Mouse (Mus musculus): ENCODE results near the gene Tiam1.

Tiam1 gene

GRCm38 (mm10) chr16:90143760-90144516 is at the start of gene Tiam1:
Gene Tiam1 (minus strand): TSS chr16:90143769.
- ATAC-seq (ENCODE audit: insufficient number of reproducible peaks, low FRiP score, low TSS enrichment), result peak; percentile 95

GRCm38 (mm10) chr16:90191289-90191688 is 47.7 kb upstream of the Tiam1 start:
- no peak for ATAC-seq (ENCODE audit: insufficient number of reproducible peaks, low FRiP score, low TSS enrichment)

- ATAC-seq (ENCODE audit: insufficient number of reproducible peaks, low FRiP score, low TSS enrichment), result no peak
Observed at GRCm38 (mm10) chr16:90187453-90187852, 43.9 kb upstream of the Tiam1 start.

- peak; percentile 82 for ATAC-seq (ENCODE audit: insufficient number of reproducible peaks, low FRiP score, low TSS enrichment)
Observed at GRCm38 (mm10) chr16:90185928-90186588, 42.5 kb upstream of the Tiam1 start.

GRCm38 (mm10) chr16:90184135-90184534 is 40.6 kb upstream of the Tiam1 start:
- ATAC-seq (ENCODE audit: insufficient number of reproducible peaks, low FRiP score, low TSS enrichment), result no peak

GRCm38 (mm10) chr16:90181673-90182072 is 38.1 kb upstream of the Tiam1 start:
- no peak for ATAC-seq (ENCODE audit: insufficient number of reproducible peaks, low FRiP score, low TSS enrichment)

GRCm38 (mm10) chr16:90180975-90181374 is 37.4 kb upstream of the Tiam1 start:
- no peak for ATAC-seq (ENCODE audit: insufficient number of reproducible peaks, low FRiP score, low TSS enrichment)

GRCm38 (mm10) chr16:90179892-90180291 is 36.3 kb upstream of the Tiam1 start:
- ATAC-seq (ENCODE audit: insufficient number of reproducible peaks, low FRiP score, low TSS enrichment), result no peak

- no peak for ATAC-seq (ENCODE audit: insufficient number of reproducible peaks, low FRiP score, low TSS enrichment)
Observed at GRCm38 (mm10) chr16:90178404-90178803, 34.8 kb upstream of the Tiam1 start.

- ATAC-seq (ENCODE audit: insufficient number of reproducible peaks, low FRiP score, low TSS enrichment), result no peak
Observed at GRCm38 (mm10) chr16:90177425-90177824, 33.9 kb upstream of the Tiam1 start.

GRCm38 (mm10) chr16:90176472-90176871 is 32.9 kb upstream of the Tiam1 start:
- no peak for ATAC-seq (ENCODE audit: insufficient number of reproducible peaks, low FRiP score, low TSS enrichment)

GRCm38 (mm10) chr16:90171416-90171815 is 27.8 kb upstream of the Tiam1 start:
- no peak for ATAC-seq (ENCODE audit: insufficient number of reproducible peaks, low FRiP score, low TSS enrichment)

GRCm38 (mm10) chr16:90170676-90171075 is 27.1 kb upstream of the Tiam1 start:
- no peak for ATAC-seq (ENCODE audit: insufficient number of reproducible peaks, low FRiP score, low TSS enrichment)

GRCm38 (mm10) chr16:90169863-90170630 is 26.5 kb upstream of the Tiam1 start:
- ATAC-seq (ENCODE audit: insufficient number of reproducible peaks, low FRiP score, low TSS enrichment), result no peak

GRCm38 (mm10) chr16:90167646-90168045 is 24.1 kb upstream of the Tiam1 start:
- ATAC-seq (ENCODE audit: insufficient number of reproducible peaks, low FRiP score, low TSS enrichment), result peak; percentile 36; the same call in 1 of the 2 replicates

GRCm38 (mm10) chr16:90165435-90165834 is 21.9 kb upstream of the Tiam1 start:
- no peak for ATAC-seq (ENCODE audit: insufficient number of reproducible peaks, low FRiP score, low TSS enrichment)

- no peak for ATAC-seq (ENCODE audit: insufficient number of reproducible peaks, low FRiP score, low TSS enrichment)
Observed at GRCm38 (mm10) chr16:90164942-90165341, 21.4 kb upstream of the Tiam1 start.

GRCm38 (mm10) chr16:90155080-90155479 is 11.5 kb upstream of the Tiam1 start:
- ATAC-seq (ENCODE audit: insufficient number of reproducible peaks, low FRiP score, low TSS enrichment), result peak; percentile 36; the same call in 1 of the 2 replicates

GRCm38 (mm10) chr16:90150820-90151219 is 7.3 kb upstream of the Tiam1 start:
- no peak for ATAC-seq (ENCODE audit: insufficient number of reproducible peaks, low FRiP score, low TSS enrichment)

GRCm38 (mm10) chr16:90150126-90150525 is 6.6 kb upstream of the Tiam1 start:
- ATAC-seq (ENCODE audit: insufficient number of reproducible peaks, low FRiP score, low TSS enrichment), result no peak

- ATAC-seq (ENCODE audit: insufficient number of reproducible peaks, low FRiP score, low TSS enrichment), result no peak
Observed at GRCm38 (mm10) chr16:90149335-90149734, 5.8 kb upstream of the Tiam1 start.
